Mouse (Mus musculus): ENCODE results near the gene Olfr628.
"Not testable (repeated sequence)": the region's sequence is repeated elsewhere in the genome, so short reads cannot be mapped to it uniquely, and the experiment has no call there.

Olfr628 gene

DNA sequence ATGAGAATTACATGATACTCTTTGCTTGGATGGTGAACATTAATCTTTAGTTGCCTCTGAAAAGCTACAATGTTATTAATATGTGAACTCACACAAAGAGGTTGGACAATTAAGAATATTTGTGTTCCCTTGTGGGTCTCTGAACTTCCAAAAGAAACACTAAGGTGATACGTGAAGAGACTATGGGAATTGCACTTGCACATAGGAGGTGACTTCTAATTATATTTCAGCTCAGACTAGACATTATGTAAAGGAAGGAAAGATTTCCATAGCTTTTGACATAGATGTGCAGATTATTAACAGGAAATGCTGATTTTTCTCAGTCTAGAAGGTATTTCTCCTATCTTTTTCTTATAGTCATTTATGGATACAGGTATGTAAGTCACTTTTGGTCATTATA, at the start of gene Olfr628:
Olfr628 (plus strand) TSS at position 301 of the 400 bp plus-strand sequence.
- no peak for DNase-seq (ENCODE audit: low spot score)

DNA sequence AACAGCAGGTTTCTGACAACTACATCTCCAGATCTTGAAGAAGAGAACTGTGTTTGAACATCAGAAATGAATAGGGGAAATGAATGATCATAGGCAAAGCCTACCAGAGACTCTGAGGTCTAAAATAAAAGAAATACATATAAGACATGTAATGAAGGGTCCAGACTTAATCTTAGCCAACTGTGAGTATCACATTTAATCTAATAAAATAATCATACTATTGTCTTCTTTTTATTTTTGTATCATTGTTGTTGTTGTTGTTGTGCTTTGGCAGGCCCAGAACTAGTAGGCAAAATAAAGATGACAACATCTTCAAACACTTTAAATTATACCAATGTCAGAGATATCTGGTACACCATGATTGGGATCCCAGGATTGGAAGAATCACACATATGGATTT, 47.8 kb upstream of the Olfr628 start, which contains the start of gene Olfr625-ps1:
Olfr625-ps1 (plus strand) TSS at position 301 of the 400 bp plus-strand sequence.
- no peak for DNase-seq (ENCODE audit: low spot score)

DNA sequence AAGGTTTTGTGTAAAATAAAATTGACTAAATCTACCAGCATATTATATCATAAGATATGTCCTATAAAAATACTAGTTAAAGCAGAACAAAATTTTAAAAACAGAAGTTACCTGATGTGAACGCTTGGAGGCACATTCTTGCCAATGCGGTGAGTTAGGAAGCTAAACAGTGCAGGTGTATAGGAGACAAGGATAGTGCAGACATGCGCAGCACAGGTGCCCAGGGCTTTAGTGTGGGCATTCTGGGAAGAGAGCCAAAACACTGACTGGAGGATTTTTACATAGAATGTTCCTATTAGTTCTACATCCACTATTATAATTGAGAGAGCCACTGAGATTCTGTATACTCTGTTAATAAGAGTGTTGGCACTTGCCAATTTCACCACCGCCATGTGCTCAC, 30.7 kb upstream of the Olfr628 start:
- DNase-seq (ENCODE audit: low spot score), result no peak

DNA sequence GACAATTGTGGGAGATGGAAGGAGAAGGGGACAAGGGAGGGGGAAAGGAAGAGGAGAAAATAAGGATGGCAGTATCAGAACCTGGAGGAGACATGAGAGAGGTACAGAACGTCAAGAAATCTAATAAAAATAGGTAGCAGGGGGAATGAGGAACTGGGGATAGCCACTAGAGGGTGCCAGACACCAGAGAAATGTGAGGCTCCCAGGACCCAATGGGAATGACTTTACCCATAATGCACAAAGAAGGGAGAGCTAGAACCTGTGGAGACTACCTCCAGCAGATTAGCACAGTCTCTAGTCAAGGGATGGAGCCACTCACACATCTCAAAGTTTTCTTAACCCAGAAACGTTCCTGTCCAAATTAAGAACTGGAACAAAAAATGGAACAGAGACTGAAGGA, 18.1 kb upstream of the Olfr628 start:
- peak; percentile 9 for DNase-seq (ENCODE audit: low spot score)

DNA sequence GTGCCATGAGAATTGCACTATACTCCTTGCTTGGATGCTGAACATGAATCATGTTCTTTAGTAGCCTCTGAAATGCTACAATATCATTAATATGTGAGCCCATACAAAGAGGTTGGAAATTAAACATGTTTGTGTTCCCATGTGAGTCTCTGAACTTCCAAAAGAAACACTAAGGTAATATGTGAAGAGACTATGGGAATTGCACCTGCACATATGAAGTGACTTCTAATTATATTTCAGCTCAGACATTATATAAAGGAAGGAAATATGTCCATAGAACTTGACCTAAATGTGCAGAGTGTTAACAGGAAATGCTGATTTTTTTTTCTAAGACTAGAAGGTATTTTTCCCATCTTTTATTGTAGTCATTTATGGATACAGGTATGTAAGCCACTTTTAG, 15.8 kb upstream of the Olfr628 start, which contains the start of gene Olfr243:
Olfr243 (plus strand) TSS at position 301 of the 400 bp plus-strand sequence.
- DNase-seq (ENCODE audit: low spot score), result no peak

DNA sequence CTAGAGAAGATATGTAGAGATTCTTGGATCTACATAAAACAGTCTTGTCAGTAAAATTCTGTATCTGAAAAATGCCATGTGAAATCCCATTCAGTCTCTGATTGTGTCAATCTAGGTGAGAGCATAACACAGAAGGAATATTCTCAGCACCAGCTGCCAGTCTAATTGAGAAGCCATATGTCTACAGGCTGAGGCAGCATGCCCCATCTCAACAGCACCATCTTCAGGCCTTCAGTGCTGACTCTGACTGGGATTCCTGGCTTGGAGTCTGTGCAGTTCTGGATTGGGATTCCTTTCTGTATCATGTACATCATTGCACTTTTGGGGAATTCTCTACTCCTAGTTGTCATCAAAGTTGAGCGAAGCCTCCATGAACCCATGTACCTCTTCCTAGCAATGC, 13.8 kb upstream of the Olfr628 start:
- not testable (repeated sequence) for DNase-seq (ENCODE audit: low spot score)

DNA sequence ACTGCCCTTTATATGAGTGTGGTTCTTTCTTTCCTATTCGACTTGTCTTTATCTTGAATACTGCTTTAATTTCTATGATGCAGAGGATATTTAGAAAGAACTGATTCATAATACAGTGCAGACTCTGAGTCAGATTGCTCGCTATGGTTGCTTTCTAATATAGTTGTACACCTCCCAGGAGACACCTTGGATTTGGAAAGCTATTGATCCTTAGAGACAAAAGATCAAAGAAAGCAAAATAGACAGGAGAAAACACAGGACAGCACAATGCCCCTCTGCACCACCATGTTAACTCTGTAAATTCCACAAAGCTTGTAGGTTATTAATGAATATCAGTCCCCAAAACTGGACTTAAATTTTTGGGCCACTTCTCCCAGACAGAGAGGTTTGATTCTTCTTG, 14.7 kb downstream of the Olfr628 start, which contains the start of gene Olfr629:
Olfr629 (minus strand) TSS at position 101 of the 400 bp plus-strand sequence.
- no peak for DNase-seq (ENCODE audit: low spot score)

DNA sequence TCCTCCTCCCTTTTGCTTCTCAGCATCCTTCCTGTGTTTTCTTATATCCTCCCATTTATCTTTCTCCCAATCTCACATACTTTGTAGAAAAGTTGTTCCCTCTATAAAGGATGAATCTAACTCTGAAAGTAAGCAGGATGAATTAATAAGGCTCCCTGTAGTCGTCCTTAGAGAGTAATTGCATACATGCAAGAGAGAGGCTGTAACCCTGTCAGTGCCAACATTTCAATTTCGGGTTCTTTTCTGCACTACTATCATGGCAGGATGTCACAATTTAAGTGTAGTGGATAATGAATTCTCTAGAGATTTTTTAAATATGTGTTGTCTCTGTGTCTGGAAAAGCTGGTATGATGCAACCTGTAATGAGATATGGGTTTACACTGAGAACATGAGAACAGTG, 27.1 kb downstream of the Olfr628 start, which contains the start of gene Olfr630:
Olfr630 (minus strand) TSS at position 101 of the 400 bp plus-strand sequence.
- DNase-seq (ENCODE audit: low spot score), result no peak

DNA sequence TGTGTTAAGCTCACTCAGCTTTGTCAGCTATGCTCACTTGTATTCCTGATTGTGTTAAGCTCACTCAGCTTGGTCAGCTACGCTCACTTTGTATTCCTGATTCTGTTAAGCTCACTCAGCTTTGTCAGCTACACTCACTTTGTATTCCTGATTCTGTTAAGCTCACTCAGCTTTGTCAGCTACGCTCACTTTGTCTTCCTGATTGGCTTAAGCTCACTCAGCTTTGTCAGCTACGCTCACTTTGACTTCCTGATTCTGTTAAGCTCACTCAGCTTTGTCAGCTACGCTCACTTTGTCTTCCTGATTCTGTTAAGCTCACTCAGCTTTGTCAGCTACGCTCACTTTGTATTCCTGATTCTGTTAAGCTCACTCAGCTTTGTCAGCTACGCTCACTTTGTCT, 32.0 kb downstream of the Olfr628 start:
- not testable (repeated sequence) for DNase-seq (ENCODE audit: low spot score)

DNA sequence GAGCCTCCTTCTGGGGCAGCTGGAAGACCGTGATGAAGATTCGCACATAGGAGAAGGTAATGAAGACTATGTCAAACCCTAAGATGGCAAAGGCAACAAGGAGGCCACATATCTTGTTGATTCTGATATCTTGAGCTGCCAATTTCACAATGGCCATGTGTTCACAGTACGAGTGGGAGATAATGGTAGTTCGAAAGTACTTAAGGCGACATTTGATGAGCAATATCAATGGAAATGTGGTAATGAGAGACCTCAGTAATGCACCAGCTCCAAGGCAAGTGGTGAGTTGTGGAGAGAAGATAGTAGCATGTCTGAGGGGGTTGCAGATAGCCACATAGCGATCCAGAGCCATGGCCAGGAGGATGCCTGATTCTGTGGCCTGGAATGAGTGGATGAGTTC, 37.5 kb downstream of the Olfr628 start:
- not testable (repeated sequence) for DNase-seq (ENCODE audit: low spot score)

DNA sequence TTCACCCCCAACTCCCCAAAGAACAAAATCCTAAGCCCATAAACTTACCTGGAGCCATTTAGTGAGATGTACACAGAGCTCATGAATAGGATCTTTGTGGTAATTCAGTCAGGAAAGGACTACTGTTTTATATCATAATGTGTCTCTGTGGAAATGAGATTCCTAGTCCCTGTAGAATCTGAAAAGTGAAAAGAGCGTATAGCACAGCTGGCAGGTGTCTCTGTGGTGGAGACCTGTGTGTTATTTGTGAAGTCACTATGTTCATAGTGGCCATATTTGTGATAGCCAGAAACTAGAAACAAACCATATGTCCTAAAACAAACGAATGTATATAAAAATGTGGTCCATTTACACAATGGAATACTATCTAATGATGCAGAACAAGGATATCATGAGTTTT, 41.3 kb downstream of the Olfr628 start, which contains the start of gene Olfr69:
Olfr69 (minus strand) TSS at position 101 of the 400 bp plus-strand sequence.
- no peak for DNase-seq (ENCODE audit: low spot score)

DNA sequence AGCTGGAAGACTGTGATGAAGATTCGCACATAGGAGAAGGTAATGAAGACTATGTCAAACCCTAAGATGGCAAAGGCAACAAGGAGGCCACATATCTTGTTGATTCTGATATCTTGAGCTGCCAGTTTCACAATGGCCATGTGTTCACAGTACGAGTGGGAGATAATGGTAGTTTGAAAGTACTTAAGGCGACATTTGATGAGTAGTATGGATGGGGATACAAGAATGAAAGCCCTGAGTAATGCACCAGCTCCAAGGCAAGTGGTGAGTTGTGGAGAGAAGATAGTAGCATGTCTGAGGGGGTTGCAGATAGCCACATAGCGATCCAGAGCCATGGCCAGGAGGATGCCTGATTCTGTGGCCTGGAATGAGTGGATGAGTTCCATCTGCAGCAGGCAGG, 47.5 kb downstream of the Olfr628 start:
- DNase-seq (ENCODE audit: low spot score), result not testable (repeated sequence)

DNA sequence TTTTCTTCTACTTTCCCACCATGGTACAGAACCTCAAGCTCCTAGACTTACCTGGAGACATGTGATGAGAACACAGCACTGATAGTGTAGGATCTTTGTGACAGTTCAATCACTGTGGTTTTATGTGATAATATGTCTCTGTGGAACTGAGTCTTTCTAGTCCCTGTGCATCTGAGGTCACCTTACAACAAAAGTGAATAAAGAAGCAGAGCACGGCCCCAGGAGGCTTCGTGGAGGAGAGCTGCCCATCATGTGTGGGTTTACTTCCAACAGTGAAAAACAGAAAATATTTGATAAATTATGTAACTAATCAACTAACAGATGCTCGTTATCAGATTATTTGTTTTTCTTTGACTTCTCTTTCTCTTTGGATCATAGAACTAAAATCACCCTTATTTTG, 49.4 kb downstream of the Olfr628 start, which contains the start of gene Olfr68:
Olfr68 (minus strand) TSS at position 101 of the 400 bp plus-strand sequence.
- DNase-seq (ENCODE audit: low spot score), result no peak

All from embryo, embryonic 10.5 days (tissue).